Comparison of ENCODE assay signal across 18 mouse cellular contexts in the genomic region with DNA sequence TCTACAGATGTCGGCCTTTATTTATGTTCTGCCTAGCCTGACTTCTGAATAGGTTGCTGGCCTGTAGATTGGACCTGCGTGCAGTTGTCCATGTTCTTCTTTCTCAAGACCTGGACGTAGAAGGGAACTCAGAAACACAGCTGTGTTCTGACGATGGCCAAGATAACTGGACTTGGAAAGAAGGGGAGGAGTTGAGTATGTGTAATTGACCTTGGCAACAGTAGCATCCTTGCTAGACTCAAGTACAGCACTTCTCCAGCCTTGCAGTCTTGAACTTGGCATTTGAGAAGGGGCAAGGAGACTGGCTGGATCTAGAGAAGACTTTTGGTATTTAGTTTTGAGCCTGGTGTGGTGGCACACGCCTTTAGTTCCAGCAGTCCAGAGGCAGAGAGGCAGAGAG. TPM values are rescaled to one million over a fixed set of nuclear protein-coding genes. Genes with fewer than 3 reads are reported as not detected.
DNase-seq lines count a peak whose midpoint lies in the region; ATAC-seq and TF ChIP-seq lines count a peak whose summit lies in the region.
"Had no signal": no experiment of that assay in that cellular context is flagged by ENCODE, and none has a peak within 500 bp of the region (broad histone marks: within the 10 kb centered on the region; RNA-seq: fewer than 3 reads in every experiment).

No protein-coding gene starts in this region.

- no peak for TF ChIP-seq CTCF in forebrain, postnatal 0 days (IDR thresholded peaks at IDR 0.05; ENCODE audit: low read depth)

- H3K4me2 ChIP-seq in heart, embryonic 16.5 days (ENCODE audit: low read depth, low read length) = no peak overlapping the region
- no peak overlapping the region for H3K4me2 ChIP-seq in limb, embryonic 15.5 days
- H3K4me2 ChIP-seq in forebrain, postnatal 0 days (ENCODE audit: low read depth) = no peak overlapping the region
- H3K4me2 ChIP-seq: forebrain, embryonic 12.5 days; limb, embryonic 12.5 days; liver, embryonic 13.5 days; lung, embryonic 14.5 days; midbrain, embryonic 12.5 days had no signal

- peak; percentile 29 for DNase-seq in adrenal gland, postnatal 14 days
- DNase-seq in adrenal gland, adult 8-10 months = no peak
- no peak for DNase-seq in heart, adult 8-10 months (ENCODE audit: low spot score)
- peak; percentile 26 for DNase-seq in adipocyte (ENCODE audit: low spot score)
- DNase-seq in cerebellum, adult 11 months = no peak
- no peak for DNase-seq in forebrain, postnatal 0 days
- DNase-seq: cerebellum, adult 8-10 months; heart, postnatal 14 days; kidney, adult 9 months; kidney, postnatal 14 days; liver, embryonic 13.5 days; lung, embryonic 14.5 days had no signal

- H3K9ac ChIP-seq in heart, embryonic 16.5 days (ENCODE audit: low read length) = no peak overlapping the region
- H3K9ac ChIP-seq in limb, embryonic 15.5 days = no peak overlapping the region
- no peak overlapping the region for H3K9ac ChIP-seq in forebrain, postnatal 0 days
- H3K9ac ChIP-seq: forebrain, embryonic 12.5 days; limb, embryonic 12.5 days; liver, embryonic 13.5 days; lung, embryonic 14.5 days; midbrain, embryonic 12.5 days had no signal

- H3K36me3 ChIP-seq in heart, embryonic 16.5 days (ENCODE audit: control insufficient read depth, insufficient read depth) = no peaks in the 10 kb centered on the region
- peaks cover 4% of the 10 kb centered on the region for H3K36me3 ChIP-seq in limb, embryonic 15.5 days
- no peaks in the 10 kb centered on the region for H3K36me3 ChIP-seq in forebrain, postnatal 0 days (ENCODE audit: insufficient read depth)
- H3K36me3 ChIP-seq: forebrain, embryonic 12.5 days; midbrain, embryonic 12.5 days had no signal

- H3K4me1 ChIP-seq in heart, embryonic 16.5 days (ENCODE audit: control insufficient read depth, insufficient read depth, low read length) = peaks cover 9% of the 10 kb centered on the region; the same call in 1 of the 2 replicates
- H3K4me1 ChIP-seq in limb, embryonic 15.5 days = peaks cover 34% of the 10 kb centered on the region
- no peaks in the 10 kb centered on the region for H3K4me1 ChIP-seq in forebrain, postnatal 0 days (ENCODE audit: insufficient read depth)
- H3K4me1 ChIP-seq: forebrain, embryonic 12.5 days; midbrain, embryonic 12.5 days had no signal

- no peak for ATAC-seq in heart, embryonic 16.5 days (replicated peaks; ENCODE audit: extremely low read depth, insufficient read depth, low FRiP score)
- no peak for ATAC-seq in limb, embryonic 15.5 days (ENCODE audit: insufficient number of reproducible peaks, low FRiP score, low TSS enrichment, low read depth)
- no peak for ATAC-seq in forebrain, postnatal 0 days
- ATAC-seq: hindbrain, postnatal 0 days had no signal

- no peak overlapping the region for H3K4me3 ChIP-seq in heart, embryonic 16.5 days (ENCODE audit: low read length)
- no peak overlapping the region for H3K4me3 ChIP-seq in limb, embryonic 15.5 days
- no peak overlapping the region for H3K4me3 ChIP-seq in forebrain, postnatal 0 days (ENCODE audit: low read depth, low read length)
- H3K4me3 ChIP-seq: forebrain, embryonic 12.5 days; limb, embryonic 12.5 days; liver, embryonic 13.5 days; midbrain, embryonic 12.5 days had no signal

- WGBS in heart, embryonic 16.5 days = 71% methylated on average over 5 of the region's 5 CpGs
- WGBS in limb, embryonic 15.5 days = 77% methylated on average over 5 of the region's 5 CpGs
- 91% methylated on average over 5 of the region's 5 CpGs for WGBS in forebrain, postnatal 0 days

- H3K27me3 ChIP-seq in heart, embryonic 16.5 days (ENCODE audit: control insufficient read depth, insufficient read depth, low read length) = no peaks in the 10 kb centered on the region
- no peaks in the 10 kb centered on the region for H3K27me3 ChIP-seq in limb, embryonic 15.5 days
- H3K27me3 ChIP-seq in forebrain, postnatal 0 days (ENCODE audit: insufficient read depth, low read length) = no peaks in the 10 kb centered on the region
- H3K27me3 ChIP-seq: forebrain, embryonic 12.5 days; limb, embryonic 12.5 days; liver, embryonic 13.5 days; midbrain, embryonic 12.5 days had no signal

- H3K9me3 ChIP-seq in heart, embryonic 16.5 days (replicated peaks; ENCODE audit: control insufficient read depth, low read length) = no peaks in the 10 kb centered on the region
- no peaks in the 10 kb centered on the region for H3K9me3 ChIP-seq in limb, embryonic 15.5 days
- H3K9me3 ChIP-seq in forebrain, postnatal 0 days (ENCODE audit: low read length) = no peaks in the 10 kb centered on the region
- H3K9me3 ChIP-seq: forebrain, embryonic 12.5 days; limb, embryonic 12.5 days; liver, embryonic 13.5 days; midbrain, embryonic 12.5 days had no signal

- H3K27ac ChIP-seq in heart, embryonic 16.5 days (ENCODE audit: low read length) = 0 out of 2 replicates have a peak overlapping the region, but pooled peaks have one; percentile 11
- peak overlapping the region; percentile 91 for H3K27ac ChIP-seq in limb, embryonic 15.5 days
- H3K27ac ChIP-seq in forebrain, postnatal 0 days (ENCODE audit: low read depth, low read length) = no peak overlapping the region
- H3K27ac ChIP-seq: forebrain, embryonic 12.5 days; hindbrain, postnatal 0 days; limb, embryonic 12.5 days; liver, embryonic 13.5 days; midbrain, embryonic 12.5 days had no signal

RNA-seq across cellular contexts. Expression of a gene that starts 10.9 kb away (rescaled TPM):
- total RNA-seq in adrenal gland, postnatal 14 days (2021) = 150 and 156 TPM in 2 replicates
- total RNA-seq in adrenal gland, adult 8-10 months (2022) = 100 to 1,000 TPM; 112 to 154 (median 134) TPM
- 6.3 and 6.9 TPM in 2 replicates for polyA plus RNA-seq in heart, embryonic 16.5 days (2015; fragmentation: Nextera tagmentation; extraction: Ambion mirVana)
- 10 to 100 TPM; 13.3 to 19.1 (median 15.7) TPM for total RNA-seq in heart, adult 8-10 months (2022)
- polyA plus RNA-seq in limb, embryonic 15.5 days (2015; fragmentation: Nextera tagmentation; extraction: Ambion mirVana) = 13.0 and 15.6 TPM in 2 replicates
- 11.0 and 19.9 TPM in 2 replicates for total RNA-seq in forebrain, postnatal 0 days (2014; rRNA removed)
- 1.4 and 2.2 TPM in 2 replicates for polyA plus RNA-seq in forebrain, postnatal 0 days (2015; fragmentation: Nextera tagmentation; extraction: Ambion mirVana)

Comparison
In these comparisons a context has a peak if more than half of its experiments do, and no peak if none do; other contexts are left out.
1. DNase-seq: peak in adrenal gland, postnatal 14 days (single experiment) and adipocyte (single experiment); none in adrenal gland, adult 8-10 months (single experiment), heart, adult 8-10 months (single experiment), cerebellum, adult 11 months (single experiment) and forebrain, postnatal 0 days (single experiment).